Mouse (Mus musculus) liver, embryonic 15.5 days (tissue): ENCODE results near the gene Bmpr1b. TPM values are rescaled to one million over a fixed set of nuclear protein-coding genes. Genes with fewer than 3 reads are reported as not detected.

Source experiments
- ATAC-seq: fragments of 200-750 bp; cut with Nextera tagmentation; 2 replicates; pipeline ENCODE4 v1.8.0; 2017; ENCODE audit warnings: moderate number of reproducible peaks, mild to moderate bottlenecking, moderate library complexity; ENCODE audit not compliant: insufficient read depth
- H3K27ac ChIP-seq: fragments of 300-500 bp; sonication (generic); replicated peaks from 2 replicates; pipeline ENCODE4 v1.5.1; 2015; ENCODE audit warnings: mild to moderate bottlenecking, inconsistent platforms
- H3K27me3 ChIP-seq: fragments of 300-500 bp; sonication (generic); 2 replicates; pipeline ENCODE4 v1.6.1; 2015; ENCODE audit warnings: mild to moderate bottlenecking, inconsistent platforms
- H3K36me3 ChIP-seq: fragments of 300-500 bp; sonication (generic); replicated peaks from 2 replicates; pipeline ENCODE4 v1.6.1; 2015; ENCODE audit warnings: moderate library complexity, mild to moderate bottlenecking, inconsistent platforms
- H3K4me1 ChIP-seq: fragments of 300-500 bp; sonication (generic); replicated peaks from 2 replicates; pipeline ENCODE4 v1.6.1; 2015; ENCODE audit warnings: inconsistent platforms
- H3K4me2 ChIP-seq: fragments of 300-500 bp; sonication (generic); 2 replicates; pipeline ENCODE4 v1.6.1; 2015; ENCODE audit warnings: moderate library complexity, mild to moderate bottlenecking, inconsistent platforms
- H3K4me3 ChIP-seq: fragments of 300-500 bp; sonication (generic); replicated peaks from 2 replicates; pipeline ENCODE4 v1.5.1; 2015; ENCODE audit warnings: mild to moderate bottlenecking, inconsistent platforms
- H3K9ac ChIP-seq: fragments of 300-500 bp; sonication (generic); 2 replicates; pipeline ENCODE4 v1.6.1; 2015; ENCODE audit warnings: moderate library complexity, mild to moderate bottlenecking, inconsistent platforms
- H3K9me3 ChIP-seq: fragments of 300-500 bp; sonication (generic); replicated peaks from 2 replicates; pipeline ENCODE4 v1.6.1; 2016; ENCODE audit warnings: inconsistent platforms
- WGBS: fragments of 180-500 bp; shearing (Covaris S2); methylation state at CpG from one replicate; pipeline ENCODE4 v1.1.7; 2015; ENCODE audit warnings: mixed read lengths; ENCODE audit not compliant: insufficient replicate concordance; 5-methylcytosine and 5-hydroxymethylcytosine counted together
- polyA plus RNA-seq: library from polyadenylated mRNA; unstranded; fragments of >200 nt; fragmentation: Nextera tagmentation; extraction: Ambion mirVana; gene quantifications from 2 replicates; pipeline ENCODE4 v1.2.1, GENCODE M21; 2015

Bmpr1b gene
- polyA plus RNA-seq, 1 experiment from 2014 or later: 0.12 TPM

- no peak overlapping the region for H3K4me2 ChIP-seq
- no peak overlapping the region for H3K9ac ChIP-seq
- H3K27ac ChIP-seq: no peak overlapping the region
- no peaks in the 10 kb centered on the region for H3K9me3 ChIP-seq
- no peaks in the 10 kb centered on the region for H3K36me3 ChIP-seq
- ATAC-seq: no peak
- whole genome bisulfite sequencing: 49% methylated on average over 3 of the region's 3 CpGs
- H3K4me1 ChIP-seq: no peaks in the 10 kb centered on the region
- no peaks in the 10 kb centered on the region for H3K27me3 ChIP-seq
- no peak overlapping the region for H3K4me3 ChIP-seq
Measured at GRCm38 (mm10) chr3:141871805-141872204, 297.4 kb downstream of the Bmpr1b start.

GRCm38 (mm10) chr3:141862816-141863461 is 306.3 kb downstream of the Bmpr1b start:
- Histone ChIP-seq H3K4me2 (no peak overlapping the region), H3K36me3 (no peaks in the 10 kb centered on the region), H3K4me1 (no peaks in the 10 kb centered on the region), H3K27ac (no peak overlapping the region), H3K4me3 (no peak overlapping the region), H3K27me3 (no peaks in the 10 kb centered on the region), H3K9me3 (no peaks in the 10 kb centered on the region), H3K9ac (no peak overlapping the region)
- WGBS: 16% methylated on average over 13 of the region's 13 CpGs
- no peak for ATAC-seq

- Histone ChIP-seq H3K27ac (no peak overlapping the region), H3K4me1 (no peaks in the 10 kb centered on the region), H3K36me3 (no peaks in the 10 kb centered on the region), H3K27me3 (no peaks in the 10 kb centered on the region), H3K9ac (no peak overlapping the region), H3K9me3 (no peaks in the 10 kb centered on the region), H3K4me3 (no peak overlapping the region), H3K4me2 (no peak overlapping the region)
- no peak for ATAC-seq
- WGBS: 71% methylated on average over 8 of the region's 8 CpGs
Measured at GRCm38 (mm10) chr3:141857123-141857522, 312.1 kb downstream of the Bmpr1b start.

GRCm38 (mm10) chr3:141854339-141854738 is 314.9 kb downstream of the Bmpr1b start:
- Histone ChIP-seq H3K4me2 (no peak overlapping the region), H3K9me3 (no peaks in the 10 kb centered on the region), H3K27ac (no peak overlapping the region), H3K4me3 (no peak overlapping the region), H3K9ac (no peak overlapping the region), H3K36me3 (no peaks in the 10 kb centered on the region), H3K27me3 (no peaks in the 10 kb centered on the region), H3K4me1 (no peaks in the 10 kb centered on the region)
- 63% methylated on average over 4 of the region's 4 CpGs for WGBS
- ATAC-seq: no peak

- H3K9me3 ChIP-seq: no peaks in the 10 kb centered on the region
- 60% methylated on average over 7 of the region's 7 CpGs for WGBS
- no peak for ATAC-seq
Measured at GRCm38 (mm10) chr3:141850141-141850540, 319.1 kb downstream of the Bmpr1b start.

GRCm38 (mm10) chr3:141849206-141849605 is 320.0 kb downstream of the Bmpr1b start:
- H3K27ac ChIP-seq: no peak overlapping the region
- 56% methylated on average over 1 of the region's 1 CpGs for WGBS
- no peaks in the 10 kb centered on the region for H3K9me3 ChIP-seq
- H3K4me3 ChIP-seq: no peak overlapping the region
- H3K4me2 ChIP-seq: no peak overlapping the region
- no peaks in the 10 kb centered on the region for H3K27me3 ChIP-seq
- H3K4me1 ChIP-seq: no peaks in the 10 kb centered on the region
- H3K36me3 ChIP-seq: no peaks in the 10 kb centered on the region
- no peak overlapping the region for H3K9ac ChIP-seq
- no peak for ATAC-seq

More at GRCm38 (mm10) chr3:141850141-141850540, 319.1 kb downstream of the Bmpr1b start:
- Histone ChIP-seq H3K27me3 (no peaks in the 10 kb centered on the region), H3K27ac (no peak overlapping the region), H3K36me3 (no peaks in the 10 kb centered on the region), H3K4me2 (no peak overlapping the region), H3K9ac (no peak overlapping the region), H3K4me1 (no peaks in the 10 kb centered on the region), H3K4me3 (no peak overlapping the region)

GRCm38 (mm10) chr3:141838864-141839263 is 330.4 kb downstream of the Bmpr1b start:
- 33% methylated on average over 7 of the region's 7 CpGs for WGBS
- H3K4me1 ChIP-seq: no peaks in the 10 kb centered on the region
- no peak for ATAC-seq
- H3K9ac ChIP-seq: no peak overlapping the region
- no peaks in the 10 kb centered on the region for H3K9me3 ChIP-seq
- no peak overlapping the region for H3K4me2 ChIP-seq
- H3K27me3 ChIP-seq: no peaks in the 10 kb centered on the region
- no peaks in the 10 kb centered on the region for H3K36me3 ChIP-seq
- no peak overlapping the region for H3K27ac ChIP-seq
- H3K4me3 ChIP-seq: no peak overlapping the region

GRCm38 (mm10) chr3:141831135-141831534 is 338.1 kb downstream of the Bmpr1b start:
- no peaks in the 10 kb centered on the region for H3K4me1 ChIP-seq
- no peaks in the 10 kb centered on the region for H3K36me3 ChIP-seq
- ATAC-seq: no peak
- H3K27me3 ChIP-seq: no peaks in the 10 kb centered on the region
- no peak overlapping the region for H3K9ac ChIP-seq
- WGBS: 9% methylated on average over 3 of the region's 3 CpGs
- no peak overlapping the region for H3K27ac ChIP-seq
- H3K4me3 ChIP-seq: no peak overlapping the region
- H3K4me2 ChIP-seq: no peak overlapping the region
- H3K9me3 ChIP-seq: no peaks in the 10 kb centered on the region

- Histone ChIP-seq H3K9me3 (no peaks in the 10 kb centered on the region), H3K4me3 (no peak overlapping the region), H3K36me3 (no peaks in the 10 kb centered on the region), H3K4me2 (no peak overlapping the region), H3K9ac (no peak overlapping the region), H3K27me3 (no peaks in the 10 kb centered on the region), H3K4me1 (no peaks in the 10 kb centered on the region), H3K27ac (no peak overlapping the region)
- ATAC-seq: no peak
- WGBS: 62% methylated on average over 5 of the region's 5 CpGs
Measured at GRCm38 (mm10) chr3:141828301-141828700, 340.9 kb downstream of the Bmpr1b start.

- H3K27me3 ChIP-seq: no peaks in the 10 kb centered on the region
- no peak for ATAC-seq
- no peaks in the 10 kb centered on the region for H3K9me3 ChIP-seq
- H3K27ac ChIP-seq: no peak overlapping the region
- H3K9ac ChIP-seq: no peak overlapping the region
- no peak overlapping the region for H3K4me2 ChIP-seq
- no peak overlapping the region for H3K4me3 ChIP-seq
- H3K36me3 ChIP-seq: no peaks in the 10 kb centered on the region
- H3K4me1 ChIP-seq: no peaks in the 10 kb centered on the region
- 47% methylated on average over 13 of the region's 13 CpGs for WGBS
Measured at GRCm38 (mm10) chr3:141819331-141819941, 349.8 kb downstream of the Bmpr1b start.

- 42% methylated on average over 3 of the region's 3 CpGs for WGBS
Measured at GRCm38 (mm10) chr3:141818615-141819312, 350.5 kb downstream of the Bmpr1b start.

More at GRCm38 (mm10) chr3:141818615-141819312, 350.5 kb downstream of the Bmpr1b start:
- no peaks in the 10 kb centered on the region for H3K27me3 ChIP-seq
- no peak overlapping the region for H3K9ac ChIP-seq
- no peak overlapping the region for H3K4me2 ChIP-seq
- no peaks in the 10 kb centered on the region for H3K4me1 ChIP-seq
- H3K27ac ChIP-seq: no peak overlapping the region
- no peaks in the 10 kb centered on the region for H3K9me3 ChIP-seq
- no peaks in the 10 kb centered on the region for H3K36me3 ChIP-seq
- H3K4me3 ChIP-seq: no peak overlapping the region
- no peak for ATAC-seq
